11 mouse cellular contexts compared by ENCODE assay signal in the genomic region with DNA sequence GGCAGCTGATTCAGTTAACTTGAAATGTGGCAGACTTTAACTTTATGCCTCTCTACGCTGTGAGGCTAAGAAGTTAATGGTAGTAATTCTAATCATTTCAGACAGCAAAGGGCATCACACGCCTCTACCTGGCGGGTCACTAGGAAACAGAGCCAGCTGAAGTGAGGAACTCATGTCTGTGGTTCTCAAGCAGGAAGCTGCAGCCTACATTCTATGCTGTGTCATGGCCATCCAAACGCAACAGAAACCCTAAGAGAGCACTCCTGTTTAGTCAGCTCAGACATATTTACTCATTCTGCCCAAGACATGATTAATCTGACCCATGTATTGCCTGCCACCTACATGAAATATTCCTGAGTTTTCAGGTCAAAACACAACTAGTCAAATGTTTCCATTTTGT. TPM values are rescaled to one million over a fixed set of nuclear protein-coding genes. Genes with fewer than 3 reads are reported as not detected.
"Had no signal": no experiment of that assay in that cellular context is flagged by ENCODE, and none has a peak within 500 bp of the region (broad histone marks: within the 10 kb centered on the region; RNA-seq: fewer than 3 reads in every experiment).

No protein-coding gene starts in this region.

RNA-seq across cellular contexts. Expression of gene Olfr1274-ps, which starts 26.5 kb away (rescaled TPM):
- total RNA-seq: left cerebral cortex, adult 8-10 months; left cerebral cortex, postnatal 10 days; left cerebral cortex, postnatal 14 days; left cerebral cortex, postnatal 25 days; left cerebral cortex, postnatal 36 days; left cerebral cortex, postnatal 4 days; liver, adult 2 months; megakaryocyte, adult 5-6 weeks; megakaryocyte-erythroid progenitor cell, adult 5-6 weeks; midbrain, postnatal 0 days; monocyte, adult 5-6 weeks had no signal
